Mouse (Mus musculus): ENCODE results near the gene Myo1e. TPM values are rescaled to one million over a fixed set of nuclear protein-coding genes. Genes with fewer than 3 reads are reported as not detected.

The Myo1e gene
- polyA plus RNA-seq, 1 experiment: 0.02 TPM

DNA sequence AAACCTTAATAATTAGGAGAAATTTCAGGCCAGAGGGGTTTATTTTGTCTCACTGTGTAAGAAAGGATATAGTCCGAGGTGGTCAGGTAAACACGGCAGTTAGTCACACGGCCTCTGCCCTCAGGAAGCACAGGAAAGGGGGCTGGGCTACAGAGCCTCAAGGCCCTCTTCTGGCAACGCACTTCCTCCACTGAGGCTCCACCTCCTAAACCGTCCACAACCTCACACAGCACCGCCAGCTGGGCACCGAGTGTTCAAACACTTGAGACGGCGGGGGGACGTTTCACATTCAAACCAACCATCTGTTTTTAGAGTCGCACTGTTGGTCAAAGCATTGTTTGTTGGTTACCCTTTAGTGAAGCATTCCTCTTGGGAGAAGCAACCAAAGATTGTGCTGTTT lies 12.5 kb upstream of the Myo1e start:
- Histone ChIP-seq H3K36me3 (ENCODE audit: control insufficient read depth) (no peaks in the 10 kb centered on the region), H3K9me3 (ENCODE audit: control insufficient read depth, low read length) (no peaks in the 10 kb centered on the region), H3K4me1 (ENCODE audit: control insufficient read depth) (no peaks in the 10 kb centered on the region), H3K27me3 (ENCODE audit: control insufficient read depth) (no peaks in the 10 kb centered on the region; the same call in 1 of the 2 replicates), H3K4me3 (replicated peaks) (no peak overlapping the region)
- TF ChIP-seq GATA1 (IDR thresholded peaks at IDR 0.05; ENCODE audit: low read length) (no peak), TAL1 (IDR thresholded peaks at IDR 0.05; ENCODE audit: low read length) (no peak)

DNA sequence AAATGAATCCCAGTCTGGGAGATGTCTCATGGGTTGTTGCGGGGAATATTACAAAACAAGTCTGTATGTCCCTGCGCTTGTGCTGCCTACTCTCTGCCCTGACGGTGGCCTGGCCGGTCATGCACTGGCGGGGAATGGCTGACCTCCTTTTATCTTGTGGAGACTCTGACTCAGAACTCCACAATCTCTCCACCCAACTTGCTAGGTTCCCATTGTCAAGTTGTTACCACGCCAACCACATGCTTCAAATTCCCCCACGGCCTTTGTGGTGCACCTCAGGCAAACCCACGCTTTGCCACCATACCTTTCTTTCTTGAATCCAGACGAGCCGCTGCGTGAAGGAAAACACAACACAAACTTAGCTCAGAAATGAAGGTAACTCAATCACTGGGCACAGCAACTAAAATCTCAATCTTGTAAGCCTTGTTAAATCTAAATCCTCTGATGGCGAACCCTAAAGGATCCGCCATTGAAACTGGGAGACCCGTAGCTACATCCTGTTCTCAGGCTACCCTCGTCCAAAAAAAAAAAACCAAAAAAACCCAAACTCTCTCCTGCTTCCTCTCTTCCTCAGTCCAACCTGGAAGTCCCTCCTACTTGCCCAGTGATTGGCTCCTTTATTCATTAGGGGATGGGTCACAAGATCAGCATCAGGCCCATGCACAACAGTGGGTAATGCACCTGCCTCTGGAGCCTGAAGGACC lies 10.0 kb upstream of the Myo1e start:
- TF ChIP-seq TAL1 (IDR thresholded peaks at IDR 0.05; ENCODE audit: low read length): no peak
- no peak for TF ChIP-seq GATA1 (IDR thresholded peaks at IDR 0.05; ENCODE audit: low read length)
- Histone ChIP-seq H3K27me3 (ENCODE audit: control insufficient read depth) (no peaks in the 10 kb centered on the region), H3K4me3 (replicated peaks) (no peak overlapping the region)

DNA sequence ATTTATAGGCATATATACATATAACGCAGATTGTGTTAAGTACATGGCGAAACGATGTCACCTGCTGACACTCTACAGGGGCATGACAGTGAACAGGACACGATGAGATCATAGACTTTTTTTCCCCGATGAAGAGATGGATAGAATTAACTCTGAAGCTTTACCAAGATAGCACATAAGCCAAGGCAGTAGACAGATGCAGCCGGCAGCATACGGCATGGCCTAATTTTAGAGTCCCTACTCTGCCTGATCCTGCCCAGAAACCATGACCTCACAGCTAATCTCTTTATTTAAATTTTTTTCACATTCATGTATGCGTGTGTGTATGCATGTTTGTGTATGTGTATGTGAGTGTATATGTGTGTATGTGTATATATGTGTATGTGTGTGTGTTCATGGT lies 9.2 kb upstream of the Myo1e start:
- H3K4me3 ChIP-seq (replicated peaks): no peak overlapping the region
- no peaks in the 10 kb centered on the region for H3K27me3 ChIP-seq (ENCODE audit: control insufficient read depth)
- no peaks in the 10 kb centered on the region for H3K4me1 ChIP-seq (ENCODE audit: control insufficient read depth)
- no peak for TF ChIP-seq TAL1 (IDR thresholded peaks at IDR 0.05; ENCODE audit: low read length)
- no peak for TF ChIP-seq GATA1 (IDR thresholded peaks at IDR 0.05; ENCODE audit: low read length)
- no peaks in the 10 kb centered on the region for H3K36me3 ChIP-seq (ENCODE audit: control insufficient read depth)
- H3K9me3 ChIP-seq (ENCODE audit: control insufficient read depth, low read length): no peaks in the 10 kb centered on the region

More for the DNA sequence above, 10.0 kb upstream of the Myo1e start:
- Histone ChIP-seq H3K36me3 (ENCODE audit: control insufficient read depth) (no peaks in the 10 kb centered on the region), H3K9me3 (ENCODE audit: control insufficient read depth, low read length) (no peaks in the 10 kb centered on the region), H3K4me1 (ENCODE audit: control insufficient read depth) (no peaks in the 10 kb centered on the region)

DNA sequence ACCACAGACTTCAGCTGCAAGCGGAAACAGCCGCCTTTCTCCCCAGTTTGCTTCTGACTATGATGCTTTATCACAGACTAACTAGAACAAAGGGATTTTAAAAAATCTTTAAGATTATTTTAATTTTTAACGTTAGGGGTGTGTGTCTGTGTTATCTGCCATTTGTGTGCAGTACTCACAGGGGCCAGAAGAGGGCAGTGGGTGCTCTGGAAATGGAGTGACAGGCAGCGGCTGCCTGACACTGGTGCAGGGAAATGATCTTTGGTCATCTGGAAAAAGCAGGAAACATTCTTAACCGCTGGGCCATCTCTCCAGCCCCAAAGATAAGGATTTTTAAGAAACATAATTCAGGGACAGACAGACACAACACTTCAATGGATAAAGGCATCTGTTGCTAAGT lies 4.4 kb upstream of the Myo1e start:
- Histone ChIP-seq H3K9me3 (ENCODE audit: control insufficient read depth, low read length) (no peaks in the 10 kb centered on the region), H3K27me3 (ENCODE audit: control insufficient read depth) (peaks cover 27% of the 10 kb centered on the region), H3K4me3 (replicated peaks) (no peak overlapping the region), H3K36me3 (ENCODE audit: control insufficient read depth) (no peaks in the 10 kb centered on the region), H3K4me1 (ENCODE audit: control insufficient read depth) (no peaks in the 10 kb centered on the region)
- TF ChIP-seq TAL1 (IDR thresholded peaks at IDR 0.05; ENCODE audit: low read length): no peak
- TF ChIP-seq GATA1 (IDR thresholded peaks at IDR 0.05; ENCODE audit: low read length): no peak

DNA sequence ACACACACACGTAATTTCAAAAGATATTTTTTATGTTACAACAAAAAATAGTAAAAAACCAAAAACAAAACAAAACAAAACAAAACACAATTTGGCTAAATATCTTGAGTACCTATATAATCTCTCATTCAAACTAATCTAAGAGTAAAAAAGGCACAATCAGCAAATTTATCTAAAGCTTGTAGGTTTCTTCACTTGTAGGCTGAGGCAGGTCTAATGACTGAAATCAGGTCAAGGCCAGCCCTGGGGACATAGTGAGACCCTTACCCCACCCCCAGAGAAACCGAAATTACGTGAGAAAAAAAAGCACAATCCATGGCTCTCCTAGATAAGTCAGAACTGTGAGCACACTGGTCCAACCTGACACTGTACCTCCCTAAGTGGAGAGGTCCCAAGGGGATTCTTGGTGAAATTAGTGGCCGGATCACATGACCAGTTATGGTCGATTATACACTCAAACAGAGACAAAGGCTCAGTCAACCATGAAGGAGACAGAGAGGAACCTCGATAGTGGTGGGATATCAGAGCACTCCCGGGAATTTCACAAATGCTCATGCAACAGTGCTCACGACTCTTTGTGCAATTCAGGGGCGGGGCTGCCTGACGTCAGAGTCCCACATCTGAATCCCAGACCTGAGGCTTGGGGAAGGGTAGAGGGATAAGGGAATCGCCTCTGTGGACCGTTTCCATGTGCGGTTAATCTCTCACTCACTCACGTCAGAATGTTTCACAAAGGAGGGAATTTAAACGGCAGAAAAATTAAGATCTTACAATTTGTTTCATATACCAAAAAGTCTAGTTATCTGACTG lies 3.7 kb upstream of the Myo1e start:
- Histone ChIP-seq H3K36me3 (ENCODE audit: control insufficient read depth) (no peaks in the 10 kb centered on the region), H3K4me3 (replicated peaks) (no peak overlapping the region), H3K9me3 (ENCODE audit: control insufficient read depth, low read length) (no peaks in the 10 kb centered on the region), H3K27me3 (ENCODE audit: control insufficient read depth) (peaks cover 34% of the 10 kb centered on the region), H3K4me1 (ENCODE audit: control insufficient read depth) (no peaks in the 10 kb centered on the region)
- TF ChIP-seq GATA1 (IDR thresholded peaks at IDR 0.05; ENCODE audit: low read length): no peak
- TF ChIP-seq TAL1 (IDR thresholded peaks at IDR 0.05; ENCODE audit: low read length): no peak

DNA sequence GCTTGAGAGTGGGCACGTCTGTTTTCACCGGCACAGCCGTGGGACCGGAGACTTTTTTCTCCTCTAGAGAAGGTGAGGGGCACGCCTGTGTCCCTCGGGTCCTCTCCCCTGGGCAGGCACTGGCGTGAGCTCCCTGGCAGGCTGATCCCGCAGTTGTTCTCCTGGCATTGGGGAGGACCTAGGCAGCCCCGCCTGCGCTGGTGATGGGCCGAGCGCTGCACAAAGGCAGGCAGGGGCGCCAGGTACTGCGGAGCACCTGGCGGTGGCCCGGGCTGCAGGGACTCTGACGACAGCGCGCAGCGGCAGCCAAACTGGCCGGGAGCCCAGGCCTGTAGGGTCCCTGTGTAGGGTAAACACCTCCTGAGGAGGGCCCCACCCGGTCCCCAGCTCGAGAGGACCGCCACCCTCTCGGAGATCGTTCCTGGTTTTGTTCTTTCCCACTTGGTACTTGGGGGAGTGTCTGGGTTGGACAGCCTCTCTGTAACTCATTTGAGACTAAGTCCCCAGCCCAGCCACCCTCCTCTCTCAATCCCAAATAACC lies 901 bp downstream of the Myo1e start:
- TF ChIP-seq TAL1 (IDR thresholded peaks at IDR 0.05; ENCODE audit: low read length): no peak
- no peak for TF ChIP-seq GATA1 (IDR thresholded peaks at IDR 0.05; ENCODE audit: low read length)
- H3K4me3 ChIP-seq (replicated peaks): peak overlapping the region; percentile 56
- no peaks in the 10 kb centered on the region for H3K9me3 ChIP-seq (ENCODE audit: control insufficient read depth, low read length)
- peaks cover 50% of the 10 kb centered on the region for H3K27me3 ChIP-seq (ENCODE audit: control insufficient read depth)
- H3K36me3 ChIP-seq (ENCODE audit: control insufficient read depth): no peaks in the 10 kb centered on the region
- H3K4me1 ChIP-seq (ENCODE audit: control insufficient read depth): no peaks in the 10 kb centered on the region

DNA sequence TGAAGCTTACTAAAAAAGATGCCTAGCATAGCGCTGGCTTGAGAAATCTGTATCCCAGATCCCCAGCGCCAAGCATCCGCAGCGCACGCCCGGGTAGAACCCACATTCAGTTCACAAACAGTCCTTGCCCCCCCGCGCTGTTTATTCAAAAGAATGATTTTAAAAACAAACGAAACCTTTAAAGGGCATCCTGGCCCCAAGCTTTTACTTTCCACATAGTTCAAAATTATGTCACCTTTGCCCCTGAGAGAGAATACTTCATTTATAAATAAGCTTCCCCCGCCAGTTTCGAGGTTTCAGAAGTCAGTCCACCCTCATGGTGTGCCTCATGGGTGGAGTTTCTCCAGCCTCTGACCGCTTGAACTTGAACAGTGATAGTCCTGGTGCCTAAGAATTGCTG lies 1.6 kb downstream of the Myo1e start:
- TF ChIP-seq GATA1 (IDR thresholded peaks at IDR 0.05; ENCODE audit: low read length) (no peak), TAL1 (IDR thresholded peaks at IDR 0.05; ENCODE audit: low read length) (no peak)
- Histone ChIP-seq H3K27me3 (ENCODE audit: control insufficient read depth) (peaks cover 50% of the 10 kb centered on the region), H3K9me3 (ENCODE audit: control insufficient read depth, low read length) (no peaks in the 10 kb centered on the region), H3K4me3 (replicated peaks) (no peak overlapping the region), H3K4me1 (ENCODE audit: control insufficient read depth) (no peaks in the 10 kb centered on the region), H3K36me3 (ENCODE audit: control insufficient read depth) (no peaks in the 10 kb centered on the region)

DNA sequence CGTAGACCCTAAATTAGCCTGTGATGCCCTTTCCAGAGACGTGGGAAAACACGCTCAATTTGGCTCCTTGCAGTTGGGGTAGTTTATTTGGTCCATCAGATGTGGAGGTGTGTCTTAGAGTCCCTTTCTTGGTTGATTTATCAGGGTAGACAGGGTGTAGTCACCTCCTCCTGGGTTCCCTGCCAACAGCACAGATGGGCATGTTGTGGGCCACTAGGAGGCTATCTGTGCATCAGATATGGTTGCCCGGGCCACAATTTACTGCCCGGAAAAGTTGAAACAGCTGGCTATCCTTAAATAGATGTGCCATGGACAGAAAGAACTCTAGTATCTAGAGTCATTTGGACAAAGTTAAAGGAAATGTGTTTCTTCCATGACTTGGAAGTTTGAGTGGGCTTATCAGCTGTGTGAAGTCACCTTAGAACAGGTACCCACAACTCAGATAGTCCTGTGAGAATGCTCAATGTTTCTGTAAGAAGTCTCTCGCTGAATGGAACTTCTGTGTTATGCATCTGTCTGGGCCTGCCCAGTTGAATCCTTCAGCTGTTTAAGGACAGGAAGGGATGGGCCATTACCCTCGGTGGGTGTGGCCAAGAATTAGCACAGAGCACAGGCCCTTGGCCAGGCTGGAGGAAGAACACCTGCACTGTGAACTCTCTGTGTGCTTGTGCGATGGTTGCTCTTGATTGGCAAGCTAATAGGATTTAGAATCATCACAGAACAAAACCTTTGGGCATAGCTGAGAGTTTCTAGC lies 2.3 kb downstream of the Myo1e start:
- Histone ChIP-seq H3K4me1 (ENCODE audit: control insufficient read depth) (no peaks in the 10 kb centered on the region), H3K9me3 (ENCODE audit: control insufficient read depth, low read length) (no peaks in the 10 kb centered on the region), H3K27me3 (ENCODE audit: control insufficient read depth) (peaks cover 50% of the 10 kb centered on the region), H3K4me3 (replicated peaks) (no peak overlapping the region), H3K36me3 (ENCODE audit: control insufficient read depth) (no peaks in the 10 kb centered on the region)
- TF ChIP-seq TAL1 (IDR thresholded peaks at IDR 0.05; ENCODE audit: low read length): no peak
- no peak for TF ChIP-seq GATA1 (IDR thresholded peaks at IDR 0.05; ENCODE audit: low read length)

DNA sequence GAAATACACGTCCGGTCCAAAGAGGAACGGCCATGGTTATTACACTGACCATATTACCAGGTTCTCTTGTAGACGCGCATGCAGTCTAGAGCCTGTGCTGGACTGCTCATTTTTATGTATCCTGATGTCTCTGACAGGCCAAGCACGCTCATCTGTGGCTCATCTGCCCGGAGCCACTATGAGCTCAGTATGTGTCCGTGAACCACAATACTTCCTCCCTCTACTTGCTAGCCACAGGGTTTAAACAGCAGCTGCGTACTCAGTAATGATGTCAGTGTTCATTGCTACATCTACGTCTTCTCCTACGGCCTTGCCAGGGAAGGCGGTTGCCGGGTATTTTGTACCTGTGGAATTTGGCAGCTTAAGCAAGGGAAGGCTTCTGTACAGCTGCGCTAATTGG lies 4.5 kb downstream of the Myo1e start:
- Histone ChIP-seq H3K4me3 (replicated peaks) (no peak overlapping the region), H3K36me3 (ENCODE audit: control insufficient read depth) (no peaks in the 10 kb centered on the region), H3K4me1 (ENCODE audit: control insufficient read depth) (no peaks in the 10 kb centered on the region), H3K9me3 (ENCODE audit: control insufficient read depth, low read length) (no peaks in the 10 kb centered on the region), H3K27me3 (ENCODE audit: control insufficient read depth) (peaks cover 34% of the 10 kb centered on the region)
- TF ChIP-seq GATA1 (IDR thresholded peaks at IDR 0.05; ENCODE audit: low read length): no peak
- no peak for TF ChIP-seq TAL1 (IDR thresholded peaks at IDR 0.05; ENCODE audit: low read length)
